Mouse (Mus musculus) brain, adult 2 months (tissue): ENCODE results near the gene Ctnnbl1.

Source experiments
- DNase-seq: peaks from one replicate; pipeline ENCODE4 v3.0.0; 2011; ENCODE audit warnings: low read depth, low spot score

The Ctnnbl1 gene

GRCm38 (mm10) chr2:157736854-157737850, at the start of gene Ctnnbl1:
Ctnnbl1 (plus strand) TSS chr2:157737401.
- DNase-seq: peak; percentile 99

DNA sequence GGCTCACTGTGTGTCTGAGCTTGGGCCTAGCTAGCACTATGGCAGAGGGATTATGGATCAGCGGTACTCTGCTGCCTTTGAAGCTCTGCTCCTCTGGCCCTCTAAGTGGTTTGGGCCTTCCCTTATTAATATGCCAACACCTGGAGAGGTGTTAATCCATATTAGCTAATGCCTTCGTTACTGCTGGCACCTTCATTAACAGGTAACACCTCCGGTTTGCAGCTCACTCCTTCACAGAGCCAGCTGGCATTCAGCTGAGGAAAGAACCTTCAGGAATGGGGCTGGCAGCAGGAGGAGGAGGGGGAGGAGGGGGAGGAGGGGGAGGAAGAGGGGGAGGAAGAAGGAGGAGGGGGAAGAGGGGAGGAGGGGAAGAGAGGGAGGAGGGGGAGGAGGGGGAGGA, 49.7 kb upstream of the Ctnnbl1 start:
- no peak for DNase-seq

DNA sequence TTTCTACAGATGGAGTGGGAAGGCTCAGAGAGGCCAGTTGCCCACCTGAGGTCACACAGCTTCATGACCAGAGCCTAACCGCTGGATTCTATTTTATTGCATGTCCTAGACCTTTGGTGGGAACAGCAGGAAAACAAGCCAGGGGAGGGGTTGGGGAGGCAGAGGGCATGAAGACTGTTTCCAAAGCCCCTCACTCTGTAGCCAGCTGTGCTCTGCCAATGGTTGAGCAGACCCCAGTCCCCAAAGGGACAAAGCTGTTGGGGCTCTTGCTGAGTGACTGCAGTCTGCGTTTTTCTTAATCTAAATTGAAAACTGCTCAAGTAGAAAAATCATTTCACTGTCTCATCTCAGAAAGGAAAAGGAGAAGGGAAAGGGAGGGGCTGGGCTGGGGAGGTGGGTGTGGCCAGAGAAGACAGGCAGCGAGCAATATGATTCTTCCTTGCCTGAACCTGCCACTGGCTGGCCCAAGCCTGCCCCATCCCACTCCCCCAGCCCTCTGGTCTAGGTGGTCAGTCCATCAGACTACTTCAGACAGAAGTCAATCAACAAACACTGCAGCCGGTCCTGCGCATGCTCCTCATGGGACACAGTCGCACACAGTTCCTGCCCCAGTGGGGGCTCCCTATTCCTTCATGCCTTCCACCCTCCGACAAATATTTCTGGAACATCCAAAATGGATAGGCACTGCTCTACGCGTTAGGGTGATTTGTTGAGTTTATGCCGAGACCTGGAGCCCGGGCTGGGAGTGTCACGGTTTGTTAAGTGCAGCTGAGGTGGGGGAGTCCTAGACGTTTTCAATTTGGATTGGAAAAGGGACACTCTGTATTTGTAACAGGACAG, 45.7 kb upstream of the Ctnnbl1 start:
- DNase-seq: no peak

GRCm38 (mm10) chr2:157692365-157692932, 44.8 kb upstream of the Ctnnbl1 start:
- DNase-seq: no peak

DNA sequence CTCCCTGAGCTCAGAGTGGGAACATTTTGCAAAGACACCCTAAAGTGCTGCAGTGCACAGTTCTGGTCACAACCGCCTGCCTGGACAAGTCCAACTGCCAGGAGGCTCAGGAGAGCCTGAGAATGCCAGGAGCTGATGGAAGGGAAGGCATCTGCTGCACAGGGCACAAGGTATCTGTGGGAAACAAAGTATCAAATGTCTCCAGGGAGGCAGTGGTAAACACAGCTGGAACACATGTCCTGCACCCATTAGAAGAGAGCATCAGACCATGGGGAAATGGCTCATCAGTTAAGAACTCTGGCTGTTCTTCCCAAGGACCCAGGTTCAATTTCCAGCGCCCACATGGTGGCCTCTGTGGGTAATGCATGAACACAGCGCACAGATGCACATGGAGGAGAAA, 43.6 kb upstream of the Ctnnbl1 start:
- no peak for DNase-seq

GRCm38 (mm10) chr2:157696297-157696731, 40.9 kb upstream of the Ctnnbl1 start:
- DNase-seq: peak; percentile 78

DNA sequence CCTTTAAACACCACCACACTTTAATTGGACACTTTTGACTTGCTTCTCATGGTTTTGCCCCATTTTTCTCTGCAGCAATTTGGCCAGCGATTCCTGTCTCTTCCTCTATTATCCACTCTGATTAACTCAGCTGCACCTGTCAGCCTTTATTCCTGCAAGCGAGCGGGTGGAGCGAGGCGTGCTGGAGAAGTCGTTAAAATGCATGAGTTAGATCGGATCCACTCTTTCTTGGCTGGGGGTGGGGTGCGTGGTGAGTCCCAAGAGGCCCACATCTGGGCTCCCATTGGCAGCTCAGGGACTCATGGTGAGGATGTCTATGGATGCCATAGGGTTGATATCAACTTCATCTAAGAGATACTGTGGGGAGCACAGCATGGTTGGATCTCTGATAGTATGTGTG, 34.0 kb upstream of the Ctnnbl1 start:
- DNase-seq: peak; percentile 39

DNA sequence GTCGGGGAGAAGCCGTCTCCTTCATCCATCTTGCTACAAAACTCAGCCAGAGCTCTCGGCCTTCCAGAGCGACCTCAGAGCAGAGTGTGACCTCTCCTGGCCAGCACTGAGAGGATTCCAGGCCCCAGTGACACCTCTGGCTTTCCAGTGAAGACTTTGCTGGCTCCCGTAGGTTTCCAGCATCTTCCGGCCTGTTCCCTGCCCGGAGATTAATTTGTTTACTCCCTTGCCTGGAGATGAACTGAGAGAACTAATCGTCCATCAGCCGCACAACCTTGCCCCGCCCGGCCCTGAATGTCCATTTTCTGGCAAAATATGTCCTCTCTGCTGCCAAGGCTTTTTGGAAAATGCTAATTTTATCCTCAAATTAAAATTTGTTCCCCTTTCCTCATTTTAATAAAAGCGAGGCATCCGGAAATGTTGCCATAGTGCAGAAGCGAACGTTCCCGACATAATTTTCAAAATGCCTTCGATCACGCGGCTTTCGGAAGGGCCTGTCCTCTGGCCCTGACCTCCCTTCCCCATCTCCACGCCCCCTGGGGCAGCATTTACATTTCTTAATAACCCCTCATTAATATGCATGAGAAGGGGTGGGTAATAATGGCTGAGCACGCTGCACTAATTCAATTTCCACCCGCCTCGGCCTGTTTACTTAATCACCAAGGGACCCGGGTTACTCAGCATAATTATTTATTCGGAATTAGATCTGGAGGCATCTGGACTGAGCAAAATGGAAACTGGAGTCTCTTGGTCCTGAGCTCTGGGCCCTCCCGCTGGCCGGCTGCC, 32.0 kb upstream of the Ctnnbl1 start:
- DNase-seq: peak; percentile 25

DNA sequence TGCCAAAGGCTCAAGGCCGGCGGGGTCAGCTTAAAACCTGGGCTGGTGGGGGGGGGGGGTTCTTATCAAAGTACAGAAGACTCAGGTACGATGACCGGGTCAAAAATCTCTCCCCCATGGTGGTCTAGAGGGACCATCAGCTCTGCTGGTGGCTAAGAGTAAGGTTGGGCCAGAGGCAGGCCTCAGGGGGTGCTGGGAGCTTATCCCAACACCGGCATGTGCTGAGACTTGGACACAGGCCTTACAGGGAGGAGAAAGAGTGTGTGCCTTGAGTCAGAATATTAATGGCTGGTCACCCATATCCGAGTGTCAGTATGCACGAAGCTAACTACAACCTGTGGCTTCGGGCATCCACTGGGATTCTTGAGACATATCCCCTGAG, 31.4 kb upstream of the Ctnnbl1 start:
- no peak for DNase-seq

DNA sequence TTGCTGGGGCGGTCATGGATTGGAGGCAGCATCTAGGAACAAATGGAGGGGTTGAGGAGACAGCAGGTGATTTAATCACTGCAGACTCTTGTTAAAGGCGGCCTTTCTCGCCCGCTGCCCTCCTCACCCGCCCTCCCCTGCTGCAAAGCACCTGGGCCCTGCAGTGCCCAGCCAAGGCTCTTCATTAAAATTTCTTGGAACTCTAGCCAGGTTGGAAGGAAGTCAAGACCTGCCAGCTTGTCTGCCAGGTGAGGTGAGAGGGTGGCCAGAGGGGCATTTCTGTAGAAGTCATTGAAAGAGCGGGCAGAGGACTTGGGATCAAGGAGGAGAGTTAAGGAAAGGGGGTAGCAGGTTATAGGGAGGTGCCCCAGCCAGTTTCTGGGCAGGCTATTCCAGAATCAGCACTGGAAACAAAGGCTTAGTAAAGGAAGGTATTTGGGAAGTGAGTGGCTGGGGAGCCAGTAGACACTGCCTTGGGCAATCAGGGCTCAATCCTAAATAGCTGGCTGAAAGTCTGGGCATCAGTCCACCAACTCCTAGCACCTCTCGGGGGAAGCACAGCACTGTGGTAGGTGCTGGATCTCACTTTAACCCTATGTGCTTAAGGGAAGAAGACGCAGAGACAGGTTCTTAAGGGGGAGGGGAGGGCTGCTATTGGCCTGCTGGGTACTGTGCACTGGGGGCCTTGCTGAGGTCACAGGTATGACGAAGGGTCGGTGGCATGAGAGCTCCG, 29.8 kb upstream of the Ctnnbl1 start:
- DNase-seq: peak; percentile 51

GRCm38 (mm10) chr2:157712677-157713076, 24.5 kb upstream of the Ctnnbl1 start:
- DNase-seq: no peak

GRCm38 (mm10) chr2:157715586-157716191, 21.5 kb upstream of the Ctnnbl1 start:
- DNase-seq: peak; percentile 33

DNA sequence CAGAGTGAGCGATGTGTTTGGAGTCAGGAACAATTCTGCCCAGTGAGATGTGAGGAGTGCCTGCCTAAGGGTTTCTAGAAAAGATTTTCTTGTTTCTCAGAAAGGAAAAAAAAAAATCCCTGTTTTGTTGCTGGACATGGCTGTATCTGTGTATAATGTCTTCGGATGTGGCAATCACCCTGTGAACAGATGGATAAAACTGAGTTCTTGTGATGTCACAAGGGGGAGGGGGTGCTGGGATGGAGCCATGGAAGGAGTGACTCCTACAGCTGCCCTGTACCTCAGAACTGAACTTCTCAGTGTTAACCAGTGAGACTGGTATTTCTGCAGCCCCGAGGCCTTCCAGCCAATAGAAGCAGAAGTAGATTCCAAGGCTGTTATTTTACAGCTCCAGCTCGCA, 18.8 kb upstream of the Ctnnbl1 start:
- no peak for DNase-seq

GRCm38 (mm10) chr2:157723883-157724573, 13.2 kb upstream of the Ctnnbl1 start:
- no peak for DNase-seq

DNA sequence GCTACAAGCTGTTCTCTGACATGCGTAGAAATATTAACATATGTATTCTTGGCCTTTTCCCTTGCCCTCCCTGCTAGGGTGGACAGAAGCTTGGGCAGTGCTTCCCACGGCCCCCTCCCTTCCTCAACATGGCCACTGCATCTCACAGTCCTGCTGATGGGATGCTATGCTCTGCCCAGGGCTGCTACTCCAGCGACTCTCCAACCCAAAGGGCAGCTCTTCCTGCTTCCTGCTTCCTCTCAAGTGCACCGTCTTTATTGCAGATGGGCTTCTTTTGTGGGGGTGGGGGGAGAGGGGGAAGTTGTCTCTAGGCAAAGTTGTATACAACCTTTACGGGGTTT, 12.7 kb upstream of the Ctnnbl1 start:
- DNase-seq: no peak

DNA sequence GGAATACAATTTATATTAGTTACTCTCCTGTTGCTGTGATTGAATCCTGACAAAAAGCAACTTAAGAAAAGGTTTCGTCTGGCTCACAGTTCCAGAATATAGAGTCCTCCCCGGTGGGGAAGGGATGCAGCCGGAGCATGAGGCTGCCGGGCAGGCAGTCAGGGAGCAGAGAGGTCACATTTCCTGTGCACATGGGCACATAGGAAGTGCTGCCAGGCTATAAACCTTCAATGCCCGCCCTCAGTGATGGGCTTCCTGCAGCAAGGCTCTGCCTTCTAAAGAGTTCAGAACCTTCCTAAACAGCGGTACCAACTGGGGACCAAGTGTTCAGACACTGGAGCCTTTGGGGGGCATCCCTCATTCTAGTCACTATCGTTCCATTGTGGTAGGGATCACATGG, 7.4 kb downstream of the Ctnnbl1 start:
- no peak for DNase-seq

GRCm38 (mm10) chr2:157745735-157746134, 8.5 kb downstream of the Ctnnbl1 start:
- DNase-seq: no peak

- peak; percentile 53 for DNase-seq
These were observed 9.4 kb downstream of the Ctnnbl1 start for GRCm38 (mm10) chr2:157746558-157746957.

DNA sequence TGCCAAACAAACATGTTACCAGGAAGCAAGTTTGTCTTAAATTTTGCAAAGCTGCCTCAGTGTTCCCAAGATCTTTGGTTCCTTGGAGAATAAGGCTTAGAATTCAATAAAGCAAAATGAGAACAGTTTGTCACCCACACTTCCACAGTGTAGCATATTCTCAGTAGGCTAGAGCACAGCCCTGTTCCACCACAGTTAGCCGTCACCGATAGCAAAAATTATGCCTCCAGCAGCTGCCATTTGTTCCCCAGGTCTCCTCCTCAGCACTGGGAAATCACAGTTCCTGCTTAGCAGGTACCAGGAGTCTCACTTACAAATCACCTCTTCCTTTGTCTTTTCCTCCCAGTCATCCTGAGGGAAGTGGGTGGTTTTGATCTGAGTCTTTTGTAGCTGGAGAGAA, 10.8 kb downstream of the Ctnnbl1 start:
- DNase-seq: peak; percentile 73

DNA sequence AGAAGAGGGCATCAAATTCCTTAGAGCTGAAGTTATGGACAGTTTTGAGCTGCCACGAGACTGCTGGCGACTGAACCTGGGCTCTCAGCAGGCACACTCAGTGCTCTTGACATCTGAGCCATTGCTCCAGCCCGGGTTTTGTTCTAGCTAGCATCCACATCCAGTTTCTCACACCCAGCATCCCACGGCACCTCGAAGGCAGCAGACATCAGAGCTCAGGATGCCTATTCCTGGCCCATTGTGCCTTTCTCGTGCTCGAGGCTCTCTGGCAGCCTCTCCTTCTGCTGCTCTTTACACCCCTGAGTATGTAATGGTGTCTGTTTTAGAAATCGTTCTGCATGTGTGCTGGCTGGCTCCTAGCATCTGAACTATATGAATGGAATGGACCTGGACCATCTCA, 13.3 kb downstream of the Ctnnbl1 start:
- DNase-seq: peak; percentile 66
